Mouse (Mus musculus): ENCODE measurements at regions not wholly inside any gene's neighbourhood (a gene's known extent, or its start where the extent isn't known, plus 50 kb on each side); places are given as distances from the start of the nearest gene placed in this dataset.

- Histone ChIP-seq H3K4me3 (ENCODE audit: control insufficient read depth, insufficient read depth, low read length) (no peak overlapping the region), H3K27ac (ENCODE audit: control insufficient read depth, insufficient read depth, low read length) (no peak overlapping the region), H3K27me3 (ENCODE audit: control insufficient read depth, insufficient read depth, low read length) (no peaks in the 10 kb centered on the region), H3K36me3 (ENCODE audit: control insufficient read depth, insufficient read depth, low read length) (no peaks in the 10 kb centered on the region), H3K4me1 (replicated peaks; ENCODE audit: control insufficient read depth, insufficient read depth, low read length) (no peaks in the 10 kb centered on the region)
- 96% methylated on average over 5 of the region's 5 CpGs for WGBS
- DNase-seq = no peak
- TF ChIP-seq POLR2A (IDR thresholded peaks at IDR 0.05; ENCODE audit: control insufficient read depth, extremely low read depth, insufficient read depth, low read length, poor library complexity) (no peak), CTCF (IDR thresholded peaks at IDR 0.05; ENCODE audit: borderline replicate concordance, control insufficient read depth, extremely low read depth, insufficient read depth, low read length, poor library complexity) (no peak)
These were observed 121.1 kb upstream of the B430305J03Rik start for GRCm38 (mm10) chr3:61486808-61487389.

- no peaks in the 10 kb centered on the region for H3K4me1 ChIP-seq (replicated peaks; ENCODE audit: control insufficient read depth, insufficient read depth, low read length)
- no peaks in the 10 kb centered on the region for H3K27me3 ChIP-seq (ENCODE audit: control insufficient read depth, insufficient read depth, low read length)
- TF ChIP-seq POLR2A (IDR thresholded peaks at IDR 0.05; ENCODE audit: control insufficient read depth, extremely low read depth, insufficient read depth, low read length, poor library complexity) (no peak), CTCF (IDR thresholded peaks at IDR 0.05; ENCODE audit: borderline replicate concordance, control insufficient read depth, extremely low read depth, insufficient read depth, low read length, poor library complexity) (no peak)
- 52% methylated on average over 3 of the region's 3 CpGs for WGBS
- H3K4me3 ChIP-seq (ENCODE audit: control insufficient read depth, insufficient read depth, low read length) = no peak overlapping the region
- H3K27ac ChIP-seq (ENCODE audit: control insufficient read depth, insufficient read depth, low read length) = no peak overlapping the region
- no peak for DNase-seq
- no peaks in the 10 kb centered on the region for H3K36me3 ChIP-seq (ENCODE audit: control insufficient read depth, insufficient read depth, low read length)
These were observed 113.3 kb upstream of the B430305J03Rik start for GRCm38 (mm10) chr3:61478861-61479584.

GRCm38 (mm10) chr3:61475018-61475417, 109.3 kb upstream of the B430305J03Rik start:
- H3K4me1 ChIP-seq (replicated peaks; ENCODE audit: control insufficient read depth, insufficient read depth, low read length) = no peaks in the 10 kb centered on the region
- TF ChIP-seq POLR2A (IDR thresholded peaks at IDR 0.05; ENCODE audit: control insufficient read depth, extremely low read depth, insufficient read depth, low read length, poor library complexity) = no peak
- TF ChIP-seq CTCF (IDR thresholded peaks at IDR 0.05; ENCODE audit: borderline replicate concordance, control insufficient read depth, extremely low read depth, insufficient read depth, low read length, poor library complexity) = no peak
- no peaks in the 10 kb centered on the region for H3K27me3 ChIP-seq (ENCODE audit: control insufficient read depth, insufficient read depth, low read length)
- no peak overlapping the region for H3K27ac ChIP-seq (ENCODE audit: control insufficient read depth, insufficient read depth, low read length)
- WGBS = 69% methylated on average over 2 of the region's 2 CpGs
- no peak for DNase-seq
- H3K4me3 ChIP-seq (ENCODE audit: control insufficient read depth, insufficient read depth, low read length) = no peak overlapping the region
- H3K36me3 ChIP-seq (ENCODE audit: control insufficient read depth, insufficient read depth, low read length) = no peaks in the 10 kb centered on the region

GRCm38 (mm10) chr3:61467158-61467557, 101.4 kb upstream of the B430305J03Rik start:
- peak; percentile 25 for DNase-seq
- no peak for TF ChIP-seq POLR2A (IDR thresholded peaks at IDR 0.05; ENCODE audit: control insufficient read depth, extremely low read depth, insufficient read depth, low read length, poor library complexity)
- Histone ChIP-seq H3K36me3 (ENCODE audit: control insufficient read depth, insufficient read depth, low read length) (no peaks in the 10 kb centered on the region), H3K4me1 (replicated peaks; ENCODE audit: control insufficient read depth, insufficient read depth, low read length) (no peaks in the 10 kb centered on the region), H3K27me3 (ENCODE audit: control insufficient read depth, insufficient read depth, low read length) (no peaks in the 10 kb centered on the region), H3K4me3 (ENCODE audit: control insufficient read depth, insufficient read depth, low read length) (no peak overlapping the region), H3K27ac (ENCODE audit: control insufficient read depth, insufficient read depth, low read length) (no peak overlapping the region)
- 39% methylated on average over 3 of the region's 3 CpGs for WGBS

- no peaks in the 10 kb centered on the region for H3K27me3 ChIP-seq (ENCODE audit: control insufficient read depth, insufficient read depth, low read length)
- H3K4me1 ChIP-seq (replicated peaks; ENCODE audit: control insufficient read depth, insufficient read depth, low read length) = no peaks in the 10 kb centered on the region
- no peak overlapping the region for H3K4me3 ChIP-seq (ENCODE audit: control insufficient read depth, insufficient read depth, low read length)
- no peak for DNase-seq
- no peaks in the 10 kb centered on the region for H3K36me3 ChIP-seq (ENCODE audit: control insufficient read depth, insufficient read depth, low read length)
- 91% methylated on average over 2 of the region's 2 CpGs for WGBS
- no peak for TF ChIP-seq CTCF (IDR thresholded peaks at IDR 0.05; ENCODE audit: borderline replicate concordance, control insufficient read depth, extremely low read depth, insufficient read depth, low read length, poor library complexity)
- TF ChIP-seq POLR2A (IDR thresholded peaks at IDR 0.05; ENCODE audit: control insufficient read depth, extremely low read depth, insufficient read depth, low read length, poor library complexity) = no peak
- no peak overlapping the region for H3K27ac ChIP-seq (ENCODE audit: control insufficient read depth, insufficient read depth, low read length)
These were observed 100.9 kb upstream of the B430305J03Rik start for GRCm38 (mm10) chr3:61466641-61467040.

- H3K27ac ChIP-seq (ENCODE audit: control insufficient read depth, insufficient read depth, low read length) = no peak overlapping the region
- DNase-seq = no peak
- H3K4me1 ChIP-seq (replicated peaks; ENCODE audit: control insufficient read depth, insufficient read depth, low read length) = no peaks in the 10 kb centered on the region
- H3K36me3 ChIP-seq (ENCODE audit: control insufficient read depth, insufficient read depth, low read length) = no peaks in the 10 kb centered on the region
- no peak for TF ChIP-seq CTCF (IDR thresholded peaks at IDR 0.05; ENCODE audit: borderline replicate concordance, control insufficient read depth, extremely low read depth, insufficient read depth, low read length, poor library complexity)
- no peak for TF ChIP-seq POLR2A (IDR thresholded peaks at IDR 0.05; ENCODE audit: control insufficient read depth, extremely low read depth, insufficient read depth, low read length, poor library complexity)
- H3K4me3 ChIP-seq (ENCODE audit: control insufficient read depth, insufficient read depth, low read length) = no peak overlapping the region
- H3K27me3 ChIP-seq (ENCODE audit: control insufficient read depth, insufficient read depth, low read length) = no peaks in the 10 kb centered on the region
These were observed 94.3 kb upstream of the B430305J03Rik start for GRCm38 (mm10) chr3:61460076-61460475.

Measured in thymus, adult 2 months (tissue).